Mouse (Mus musculus) lung, postnatal 0 days (tissue): ENCODE measurements around the gene Psmb7.

Experiments used
- CTCF ChIP-seq: IDR thresholded peaks from 2 replicates; pipeline ENCODE4 v1.5.1; 2016; ENCODE audit warnings: antibody characterized with exemption, mild to moderate bottlenecking
- EP300 ChIP-seq: IDR thresholded peaks from 2 replicates; pipeline ENCODE4 v1.6.1; 2016; ENCODE audit warnings: antibody characterized with exemption, mild to moderate bottlenecking, control low read depth

- TF ChIP-seq CTCF (no peak), EP300 (no peak)
Measured at GRCm38 (mm10) chr2:38586733-38587132, 57.2 kb downstream of the Psmb7 start.
